In the genomic region with DNA sequence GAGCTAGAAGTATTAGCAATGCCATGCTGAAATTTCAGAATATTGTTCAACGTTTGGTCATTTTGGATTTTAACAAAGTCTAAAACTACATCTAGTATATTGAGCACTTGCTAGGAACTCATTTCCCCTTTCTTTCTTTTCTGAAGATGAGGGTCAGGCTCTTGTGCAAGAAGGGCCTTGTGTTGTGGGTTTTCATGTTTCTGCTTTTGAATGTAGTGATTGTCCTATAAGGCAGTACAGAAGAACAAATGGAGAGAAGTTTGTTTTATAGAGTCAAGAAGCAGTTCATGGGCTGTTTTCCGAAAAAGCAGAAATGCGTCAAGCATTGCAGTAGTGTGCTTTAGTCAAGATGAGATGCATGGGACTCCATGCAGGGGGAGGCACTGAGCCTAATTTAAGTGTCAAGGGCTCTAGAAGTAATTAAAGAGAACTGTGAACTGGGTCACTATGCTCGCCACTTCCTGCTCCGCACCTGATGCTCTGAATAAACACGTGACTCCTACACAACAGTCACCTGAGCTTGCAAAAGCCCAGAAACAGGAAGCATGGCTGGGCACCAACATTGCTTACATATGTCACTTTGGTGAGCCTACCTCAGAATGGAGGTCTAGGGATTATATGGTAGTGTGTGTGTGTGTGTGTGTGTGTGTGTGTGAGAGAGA, we compare ENCODE assay signal across 12 mouse cellular contexts. TPM values are rescaled to one million over a fixed set of nuclear protein-coding genes. Genes with fewer than 3 reads are reported as not detected.
DNase-seq lines count a peak whose midpoint lies in the region; ATAC-seq lines count a peak whose summit lies in the region.
"Had no signal": no experiment of that assay in that cellular context is flagged by ENCODE, and none has a peak within 500 bp of the region (broad histone marks: within the 10 kb centered on the region; RNA-seq: fewer than 3 reads in every experiment).

No protein-coding gene starts in this region.

- ATAC-seq in granulocyte monocyte progenitor cell, adult 5-6 weeks (replicated peaks; ENCODE audit: poor library complexity, severe bottlenecking) = peak; percentile 82
- ATAC-seq in erythroblast, adult 5-6 weeks (replicated peaks; ENCODE audit: low FRiP score, poor library complexity, severe bottlenecking) = no peak

- DNase-seq in lung, postnatal 25 days (ENCODE audit: low spot score) = peak; percentile 50
- no peak for DNase-seq in lung, postnatal 14 days
- peak; percentile 22 for DNase-seq in skeletal muscle tissue, adult 2 months (ENCODE audit: low read depth, low spot score)
- peak; percentile 26 for DNase-seq in thymus, postnatal 4 days
- DNase-seq in forebrain, embryonic 10.5 days (ENCODE audit: extremely low spot score, low spot score) = no peak
- no peak for DNase-seq in c-Kit-positive CD71-positive TER-119-positive erythroid progenitor cells, embryonic 14.5 days (ENCODE audit: low spot score)
- DNase-seq: liver, embryonic 13.5 days had no signal

- H3K4me1 ChIP-seq in forebrain, embryonic 10.5 days = no peaks in the 10 kb centered on the region
- H3K4me1 ChIP-seq: kidney, embryonic 15.5 days; liver, embryonic 13.5 days; neural tube, embryonic 12.5 days had no signal

- 87% methylated on average over 6 of the region's 6 CpGs for WGBS in forebrain, embryonic 10.5 days

- H3K4me3 ChIP-seq in forebrain, embryonic 10.5 days = no peak overlapping the region
- H3K4me3 ChIP-seq: hindbrain, embryonic 15.5 days; kidney, embryonic 15.5 days; liver, embryonic 13.5 days; neural tube, embryonic 12.5 days had no signal

- H3K36me3 ChIP-seq in forebrain, embryonic 10.5 days (replicated peaks) = no peaks in the 10 kb centered on the region
- H3K36me3 ChIP-seq: hindbrain, embryonic 15.5 days; kidney, embryonic 15.5 days; liver, embryonic 13.5 days; neural tube, embryonic 12.5 days had no signal

- H3K27me3 ChIP-seq in forebrain, embryonic 10.5 days (ENCODE audit: poor library complexity, severe bottlenecking) = no peaks in the 10 kb centered on the region
- H3K27me3 ChIP-seq: hindbrain, embryonic 15.5 days; kidney, embryonic 15.5 days; liver, embryonic 13.5 days; neural tube, embryonic 12.5 days had no signal

- no peaks in the 10 kb centered on the region; the same call in 1 of the 2 replicates for H3K9me3 ChIP-seq in forebrain, embryonic 10.5 days
- H3K9me3 ChIP-seq: hindbrain, embryonic 15.5 days; kidney, embryonic 15.5 days; liver, embryonic 13.5 days; neural tube, embryonic 12.5 days had no signal

- no peak overlapping the region for H3K27ac ChIP-seq in forebrain, embryonic 10.5 days
- H3K27ac ChIP-seq: hindbrain, embryonic 15.5 days; kidney, embryonic 15.5 days; liver, embryonic 13.5 days; neural tube, embryonic 12.5 days had no signal

RNA-seq across cellular contexts. Expression of gene Sorl1, which starts 17.6 kb away (rescaled TPM):
- 19.1 and 22.0 TPM in 2 replicates for total RNA-seq in granulocyte monocyte progenitor cell, adult 5-6 weeks (2014; fragmentation: Nextera tagmentation)
- total RNA-seq in granulocyte monocyte progenitor cell, adult 5-6 weeks (2017) = 29.8 and 45.2 TPM in 2 replicates
- 1.9 and 4.7 TPM in 2 replicates for polyA plus RNA-seq in forebrain, embryonic 10.5 days (2016; fragmentation: Nextera tagmentation; extraction: Ambion mirVana)
- 20.2 and 21.5 TPM in 2 replicates for total RNA-seq in erythroblast, adult 5-6 weeks (2015; ENCODE audit: low replicate concordance)
- 17.6 and 22.2 TPM in 2 replicates for total RNA-seq in erythroblast, adult 5-6 weeks (2017; ENCODE audit: low replicate concordance)

Comparison
In these comparisons a context has a peak if more than half of its experiments do, and no peak if none do; other contexts are left out.
1. DNase-seq: peak in lung, postnatal 25 days (single experiment), skeletal muscle tissue, adult 2 months (single experiment) and thymus, postnatal 4 days (single experiment); none in lung, postnatal 14 days (single experiment), forebrain, embryonic 10.5 days (single experiment) and c-Kit-positive CD71-positive TER-119-positive erythroid progenitor cells, embryonic 14.5 days (single experiment).